Mouse (Mus musculus) v-Abl transformed pro-B cells (cell line): ENCODE measurements around the gene Pde4c.

Experiments used
- in situ Hi-C, 2 experiments: fragments of 400-800 bp; cut with MboI; formaldehyde crosslinking; loops; one replicate each; pipeline ENCODE4 v1.15.1; 2025; ENCODE audit not compliant: unreplicated experiment in 2 of 2

Gene Pde4c

GRCm38 (mm10) chr8:70775227-70775626 lies 51.7 kb downstream of the Pde4c start:
- in situ Hi-C loops: no loop called here

DNA sequence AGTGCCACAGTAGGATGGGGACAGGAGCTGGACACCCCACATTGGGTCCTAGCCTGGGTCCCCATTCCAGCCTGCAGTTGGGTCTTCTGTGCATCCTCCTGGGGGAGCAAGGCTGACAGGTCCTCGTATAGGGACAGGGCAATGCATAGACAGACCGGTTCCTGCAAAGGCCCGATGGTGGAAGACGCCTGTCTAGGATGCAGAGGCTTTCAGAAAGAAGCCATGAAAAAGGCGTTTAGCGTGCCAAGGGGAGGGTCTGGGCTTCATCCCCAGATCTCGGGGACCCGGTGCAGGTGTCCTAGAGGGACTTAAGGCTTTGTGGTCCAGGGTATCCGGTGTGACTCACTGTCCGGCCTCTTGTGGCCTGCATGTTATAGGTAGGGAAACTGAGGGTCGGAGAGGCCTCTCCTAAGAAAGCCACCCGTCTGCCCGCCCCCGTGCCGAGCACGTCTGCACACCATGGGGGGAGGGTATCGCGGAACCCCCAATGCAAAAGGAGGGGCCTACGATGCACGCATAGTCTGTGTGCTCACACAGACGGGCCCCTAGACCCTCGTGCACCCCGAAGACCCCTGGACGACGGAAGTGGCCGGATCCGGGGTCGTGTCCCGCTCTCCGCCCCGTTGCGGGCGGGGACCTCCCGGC lies 52.5 kb downstream of the Pde4c start:
- in situ Hi-C loops: no loop called here

DNA sequence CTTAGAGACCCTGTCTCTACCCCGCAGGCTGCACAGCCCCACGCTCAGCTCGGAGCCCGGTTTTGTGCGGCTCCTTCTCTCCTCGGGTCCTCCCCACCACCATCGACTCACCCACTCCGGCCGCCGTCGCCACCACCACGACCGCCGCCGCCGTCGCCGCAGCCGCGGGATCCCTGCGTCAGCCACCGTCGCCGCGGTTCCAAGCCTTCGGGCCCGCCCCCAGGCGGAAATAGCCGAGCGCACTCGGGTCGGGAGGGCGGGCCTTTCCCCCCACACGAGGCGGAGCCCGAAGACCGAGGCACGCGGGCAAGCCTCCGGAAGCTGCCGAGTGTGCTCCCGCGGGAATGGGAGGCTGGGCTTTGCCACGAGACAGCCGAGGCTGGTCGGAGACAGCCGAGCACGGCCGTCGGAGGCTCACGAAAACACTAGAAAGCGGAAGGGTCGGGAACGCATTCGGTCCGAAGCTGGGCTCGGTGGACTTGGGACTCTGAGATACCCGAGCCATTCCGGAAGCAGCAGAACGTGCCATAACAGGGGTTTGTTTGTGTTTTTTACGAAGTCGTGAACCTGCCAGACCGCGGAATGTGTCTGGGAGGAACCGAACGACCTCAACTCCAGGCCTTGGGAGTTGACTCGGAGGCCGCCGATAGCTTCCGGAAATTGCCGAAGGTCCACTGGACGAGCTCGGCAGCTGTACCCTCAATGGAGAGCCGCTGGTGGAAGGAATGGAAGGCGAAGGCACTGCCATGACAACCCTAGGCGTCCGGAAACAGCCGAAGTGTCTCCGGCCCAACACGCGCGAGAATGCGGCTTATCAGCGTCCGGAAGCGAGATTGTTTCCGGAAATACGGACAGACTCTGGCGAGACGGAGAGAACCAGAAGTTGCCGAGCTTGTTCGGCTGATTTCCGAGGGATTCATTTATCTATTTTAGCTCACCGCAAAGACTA lies 53.2 kb downstream of the Pde4c start, which contains the start of gene Pik3r2:
Pik3r2 (minus strand) TSS at position 218 of the 949 bp plus-strand sequence.
- in situ Hi-C loops: no loop called here

DNA sequence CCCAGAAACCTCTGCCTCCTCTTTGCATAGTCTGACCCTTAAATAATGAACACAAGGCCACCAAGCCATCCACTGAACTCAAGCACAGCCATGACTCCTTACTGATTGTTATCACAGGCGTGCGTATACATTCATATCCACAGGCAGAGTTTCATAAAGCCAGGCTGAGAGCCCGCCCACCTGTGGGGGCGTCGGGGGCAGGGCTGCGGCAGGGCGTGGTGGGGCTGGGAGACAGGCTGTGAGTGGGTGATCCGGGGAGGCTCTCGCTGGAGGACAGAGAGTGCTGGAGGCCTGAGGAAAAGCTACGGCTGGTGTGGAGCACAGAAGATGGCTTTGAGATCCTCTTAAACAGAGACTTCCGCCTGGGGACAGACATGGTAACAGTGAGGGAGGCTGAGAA lies 56.6 kb downstream of the Pde4c start:
- in situ Hi-C loops: no loop called here

GRCm38 (mm10) chr8:70786291-70787050 lies 63.0 kb downstream of the Pde4c start:
- in situ Hi-C loops: no loop called here

DNA sequence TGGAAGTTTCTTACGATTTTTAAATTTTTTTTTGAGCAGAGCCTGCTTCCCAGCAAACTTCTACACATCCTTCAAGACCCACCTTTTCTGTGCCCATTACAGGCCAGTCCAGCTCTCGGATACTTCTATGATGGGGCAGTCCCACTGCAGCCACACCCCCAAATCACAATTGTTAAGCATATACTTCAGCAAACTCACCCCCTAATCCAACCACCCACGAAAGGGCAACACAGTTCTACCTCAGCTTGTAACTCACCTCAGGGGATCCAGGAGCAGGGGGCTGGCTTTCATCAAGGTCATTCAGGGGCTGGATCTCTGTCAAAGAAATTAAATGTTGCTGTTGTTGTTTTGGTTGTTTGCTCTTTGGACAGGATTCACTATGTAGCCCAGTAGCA lies 63.5 kb downstream of the Pde4c start:
- in situ Hi-C loops: no loop called here

- in situ Hi-C loops: no loop called here
Measured at GRCm38 (mm10) chr8:70787941-70788667, 64.6 kb downstream of the Pde4c start.

DNA sequence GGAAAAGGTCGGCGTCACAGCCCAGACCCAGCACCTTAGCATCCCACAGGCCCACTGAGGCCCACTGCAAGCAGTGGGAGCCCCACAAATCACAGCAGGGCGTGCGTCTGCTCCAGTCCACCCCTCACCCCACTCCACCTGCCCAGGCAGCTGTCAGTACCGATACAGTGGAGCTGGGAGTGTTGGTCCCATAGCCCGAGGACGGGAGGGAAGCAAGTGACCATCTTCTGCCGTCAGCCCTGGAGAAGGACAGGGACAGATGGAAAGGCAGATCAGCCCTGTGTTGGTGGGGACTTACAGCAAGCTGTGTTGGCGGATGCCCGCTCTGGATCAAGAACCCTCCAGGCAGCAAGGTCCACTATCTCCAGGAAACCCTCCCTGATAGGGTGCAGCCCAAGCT lies 65.5 kb downstream of the Pde4c start:
- in situ Hi-C loops: no loop called here

GRCm38 (mm10) chr8:70790846-70791245 lies 67.3 kb downstream of the Pde4c start:
- in situ Hi-C loops: no loop called here

DNA sequence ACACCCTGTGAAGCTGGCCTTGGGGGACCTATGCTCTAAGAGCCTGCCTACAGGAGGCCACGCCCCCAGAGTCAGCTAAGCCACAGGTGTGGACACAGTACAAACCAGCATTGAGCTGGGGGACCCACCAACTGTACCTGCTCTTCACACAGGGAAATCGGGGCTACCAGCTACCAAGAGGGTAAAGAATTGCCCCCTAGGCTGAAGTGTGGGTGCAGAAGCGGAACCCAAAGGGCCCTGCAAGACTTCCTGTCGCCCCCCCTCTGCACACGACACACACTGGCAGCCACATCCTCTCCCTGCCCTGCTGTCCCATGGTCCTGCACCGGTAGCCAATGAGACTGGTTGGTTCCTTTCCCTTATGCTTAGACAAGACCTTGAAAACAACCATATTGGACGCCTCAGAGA lies 67.8 kb downstream of the Pde4c start:
- in situ Hi-C loops: no loop called here

GRCm38 (mm10) chr8:70791975-70792691 lies 68.6 kb downstream of the Pde4c start:
- in situ Hi-C loops: no loop called here

DNA sequence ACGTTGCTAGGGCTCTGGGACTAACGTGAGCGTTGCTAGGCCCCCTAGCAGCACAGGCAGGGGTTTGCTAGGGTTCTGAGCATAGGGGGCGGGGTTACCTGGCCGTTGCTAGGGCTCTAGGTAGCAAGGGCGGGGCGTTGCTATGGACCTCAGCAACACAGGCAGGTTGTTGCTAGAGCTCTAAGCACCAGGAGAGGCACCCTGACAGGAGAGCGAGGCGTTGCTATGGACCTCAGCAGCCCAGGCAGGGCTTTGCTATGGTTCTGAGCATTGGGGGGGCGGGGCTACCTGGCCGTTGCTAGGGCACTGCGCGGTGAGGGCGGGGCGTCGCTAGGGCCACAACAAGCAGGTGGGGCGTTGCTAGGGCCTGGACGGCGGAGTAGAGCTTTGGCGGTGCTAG lies 69.2 kb downstream of the Pde4c start:
- in situ Hi-C loops: no loop called here

DNA sequence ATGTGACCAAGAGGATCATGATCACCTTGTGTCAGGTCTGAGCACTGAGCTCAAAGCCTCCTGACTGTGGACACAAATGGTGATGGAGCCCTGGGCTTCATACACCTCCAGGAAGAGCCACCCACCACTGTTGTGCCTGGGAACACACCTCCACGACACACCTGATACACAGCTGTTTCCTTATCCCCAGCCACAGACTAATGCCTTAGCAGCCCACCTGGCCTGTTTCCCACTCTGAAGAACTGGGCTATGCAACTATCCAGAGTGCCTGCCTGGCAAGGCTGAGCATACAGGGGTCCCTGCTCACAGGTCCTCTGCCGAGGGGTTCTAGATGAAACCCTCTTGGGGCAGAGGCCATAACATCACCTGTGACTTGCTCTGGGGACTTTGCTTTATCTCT lies 70.7 kb downstream of the Pde4c start:
- in situ Hi-C loops: no loop called here

GRCm38 (mm10) chr8:70795370-70795769 lies 71.8 kb downstream of the Pde4c start:
- in situ Hi-C loops: no loop called here

DNA sequence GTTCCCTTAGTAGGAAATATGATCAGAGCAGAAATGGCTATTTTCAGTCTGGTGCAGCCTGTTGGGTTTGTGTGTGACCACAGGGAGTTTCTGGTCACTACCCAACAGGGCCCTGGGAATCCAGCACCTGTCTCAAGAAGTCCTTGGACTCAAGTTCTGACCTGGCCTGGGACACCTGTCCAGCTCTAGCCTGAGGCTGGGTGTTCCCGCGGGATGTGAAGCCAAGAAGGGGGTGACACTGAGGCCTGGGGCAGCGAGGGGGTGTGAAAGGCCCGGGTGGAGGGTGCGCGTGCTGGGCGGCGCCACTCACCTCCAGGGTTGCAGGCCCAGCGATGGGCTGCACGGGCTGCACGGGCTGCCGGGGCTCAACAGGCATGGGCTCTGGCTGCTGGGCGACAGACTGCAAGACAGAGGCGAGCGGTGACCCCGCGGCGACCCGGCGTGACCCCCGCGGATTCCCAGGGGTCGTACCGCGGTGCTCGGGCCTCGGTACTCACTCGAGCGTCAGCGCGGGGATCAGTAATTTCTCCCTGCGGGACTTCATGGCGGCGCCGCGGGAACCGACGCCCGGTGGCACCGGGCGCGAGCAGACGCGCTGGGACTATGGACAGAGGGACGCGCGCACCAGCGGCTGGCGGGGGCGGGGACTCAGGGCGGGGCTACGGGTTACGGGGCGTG lies 73.0 kb downstream of the Pde4c start:
- in situ Hi-C loops: no loop called here

GRCm38 (mm10) chr8:70797081-70798070 lies 73.9 kb downstream of the Pde4c start:
- in situ Hi-C loops: no loop called here

GRCm38 (mm10) chr8:70798281-70798680 lies 74.8 kb downstream of the Pde4c start:
- in situ Hi-C loops: no loop called here

DNA sequence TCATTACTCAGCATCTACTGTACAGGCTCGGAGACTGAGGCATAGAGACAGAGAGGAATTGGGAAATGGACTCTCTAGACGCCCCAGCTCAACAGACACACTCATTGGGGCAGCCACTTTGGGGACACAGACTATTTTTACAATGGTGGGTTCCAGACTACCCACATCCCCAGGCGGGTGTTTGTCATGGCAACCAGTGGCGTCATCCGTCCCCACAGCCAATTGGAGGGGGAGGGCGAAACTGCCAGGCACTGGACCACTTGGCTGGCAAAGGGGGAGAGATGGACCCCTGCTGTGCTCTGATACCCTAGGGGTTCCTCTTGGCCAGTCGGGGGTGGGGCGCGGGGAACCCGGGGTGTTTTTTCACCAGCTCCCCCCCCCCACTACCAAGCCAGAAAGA lies 77.1 kb downstream of the Pde4c start:
- in situ Hi-C loops: loop anchor here (5.0 kb wide), 2 partner anchors 33 to 37 kb away; partner anchors contain the start of gene Arrdc2 (in 2 of the 2)
